Mouse (Mus musculus): ENCODE results near the gene Abhd12b. TPM values are rescaled to one million over a fixed set of nuclear protein-coding genes. Genes with fewer than 3 reads are reported as not detected.

Gene Abhd12b
- polyA plus RNA-seq, 1 experiment from 2014 or later: 0.18 TPM

- 84% methylated on average over 2 of the region's 2 CpGs for WGBS
- Histone ChIP-seq H3K27ac (ENCODE audit: low read depth, low read length) (no peak within 1 kb of the TSS), H3K27me3 (replicated peaks; ENCODE audit: control insufficient read depth, insufficient read depth, low read length) (peaks cover 3% of the 10 kb centered on the region; the same call in 1 of the 2 replicates), H3K4me2 (ENCODE audit: low read length) (no peak within 1 kb of the TSS), H3K9ac (ENCODE audit: low read depth, low read length) (no peak within 1 kb of the TSS), H3K9me3 (ENCODE audit: control insufficient read depth, low read length) (no peaks in the 10 kb centered on the region), H3K4me3 (ENCODE audit: low read length) (no peak within 1 kb of the TSS), H3K36me3 (ENCODE audit: control insufficient read depth, insufficient read depth, low read length) (no peaks in the 10 kb centered on the region), H3K4me1 (ENCODE audit: control insufficient read depth, insufficient read depth, low read depth, low read length) (peaks cover 17% of the 10 kb centered on the region)
- ATAC-seq: no peak
Measured at GRCm38 (mm10) chr12:70231294-70231693, 77.4 kb downstream of the Abhd12b start, which contains the start of gene Pygl. Gene Pygl (minus strand): TSS chr12:70231488.

DNA sequence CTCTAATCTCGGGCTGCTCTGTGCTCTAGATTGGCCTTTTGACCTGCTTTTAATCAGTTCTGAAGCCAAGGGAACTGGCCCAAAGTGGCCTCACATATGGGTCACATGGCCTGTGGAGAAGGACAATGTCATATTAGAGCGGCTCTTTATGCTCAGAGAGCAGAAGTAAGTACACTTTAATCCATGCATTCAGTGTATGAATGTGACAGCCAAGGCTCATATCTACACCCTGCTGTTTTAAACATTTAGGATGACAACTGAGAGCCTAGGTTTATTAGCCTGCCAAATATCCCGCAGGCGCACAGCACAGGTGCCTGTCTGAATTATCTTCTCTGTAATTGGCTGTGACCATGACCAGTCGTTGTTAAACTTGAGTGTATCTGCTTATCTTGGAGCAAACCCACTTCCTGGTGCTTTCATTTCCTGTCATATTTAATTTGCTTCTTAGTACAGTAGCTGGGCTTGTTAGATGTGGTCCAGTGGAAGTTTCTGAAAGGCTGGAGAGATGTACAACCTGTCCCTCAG lies 78.1 kb downstream of the Abhd12b start:
- 0 out of 2 replicates have a peak, but pooled peaks have one; percentile 14 for ATAC-seq
- H3K36me3 ChIP-seq (ENCODE audit: control insufficient read depth, insufficient read depth, low read length): no peaks in the 10 kb centered on the region
- H3K27me3 ChIP-seq (replicated peaks; ENCODE audit: control insufficient read depth, insufficient read depth, low read length): no peaks in the 10 kb centered on the region
- H3K4me3 ChIP-seq (ENCODE audit: low read length): no peak overlapping the region
- no peak overlapping the region for H3K4me2 ChIP-seq (ENCODE audit: low read length)
- H3K9ac ChIP-seq (ENCODE audit: low read depth, low read length): no peak overlapping the region
- H3K4me1 ChIP-seq (ENCODE audit: control insufficient read depth, insufficient read depth, low read depth, low read length): peaks cover 11% of the 10 kb centered on the region
- H3K27ac ChIP-seq (ENCODE audit: low read depth, low read length): no peak overlapping the region
- 30% methylated on average over 5 of the region's 5 CpGs for WGBS
- no peaks in the 10 kb centered on the region for H3K9me3 ChIP-seq (ENCODE audit: control insufficient read depth, low read length)

Other genes starting within 250 kb of the Abhd12b start
- gene Sav1, start 167.1 kb upstream of the Abhd12b start, polyA plus RNA-seq (2015; fragmentation: Nextera tagmentation; extraction: Ambion mirVana): 0.23 and 0.67 TPM in 2 replicates
- 9.4 and 10.8 TPM in 2 replicates for gene Nin, start 40.4 kb upstream of the Abhd12b start, polyA plus RNA-seq (2015; fragmentation: Nextera tagmentation; extraction: Ambion mirVana)
- 9.6 and 9.9 TPM in 2 replicates for gene Pygl, start 77.3 kb downstream of the Abhd12b start, polyA plus RNA-seq (2015; fragmentation: Nextera tagmentation; extraction: Ambion mirVana)
- gene Trim9, start 193.5 kb downstream of the Abhd12b start, polyA plus RNA-seq (2015; fragmentation: Nextera tagmentation; extraction: Ambion mirVana): 98.0 and 108 TPM in 2 replicates

Measured in hindbrain, embryonic 16.5 days (tissue).